Mouse (Mus musculus) testis, adult 2 months (tissue): ENCODE results near the gene Svs6. TPM values are rescaled to one million over a fixed set of nuclear protein-coding genes. Genes with fewer than 3 reads are reported as not detected.
"Not testable (repeated sequence)": the region's sequence is repeated elsewhere in the genome, so short reads cannot be mapped to it uniquely, and the experiment has no call there.

Experiments
- H3K27ac ChIP-seq: fragments of 200-500 bp; 2 replicates; pipeline ENCODE4 v1.5.1; 2012; ENCODE audit warnings: low read depth, low read length; ENCODE audit not compliant: control insufficient read depth, insufficient read depth
- H3K27me3 ChIP-seq: fragments of 200-500 bp; 2 replicates; pipeline ENCODE4 v1.6.1; 2012; ENCODE audit warnings: mild to moderate bottlenecking, low read length, moderate library complexity; ENCODE audit not compliant: control insufficient read depth, insufficient read depth
- H3K36me3 ChIP-seq: fragments of 200-500 bp; 2 replicates; pipeline ENCODE4 v1.6.1; 2012; ENCODE audit warnings: mild to moderate bottlenecking, low read length; ENCODE audit not compliant: control insufficient read depth, insufficient read depth
- H3K4me1 ChIP-seq: fragments of 200-500 bp; 2 replicates; pipeline ENCODE4 v1.6.1; 2012; ENCODE audit warnings: low read length; ENCODE audit not compliant: control insufficient read depth, insufficient read depth
- H3K4me3 ChIP-seq: fragments of 200-500 bp; 2 replicates; pipeline ENCODE4 v1.5.1; 2012; ENCODE audit warnings: low read depth, mild to moderate bottlenecking, low read length, moderate library complexity, mixed read lengths; ENCODE audit not compliant: control insufficient read depth
- CTCF ChIP-seq: fragments of 200-500 bp; IDR thresholded peaks from 2 replicates; pipeline ENCODE4 v1.5.1; 2012; ENCODE audit warnings: low read depth, mild to moderate bottlenecking, inconsistent platforms, low read length, moderate library complexity; ENCODE audit not compliant: control insufficient read depth, insufficient read depth, insufficient replicate concordance
- POLR2A ChIP-seq: fragments of 200-500 bp; IDR thresholded peaks from 2 replicates; pipeline ENCODE4 v1.6.1; 2012; ENCODE audit warnings: low read depth, mild to moderate bottlenecking, inconsistent platforms, low read length, moderate library complexity; ENCODE audit not compliant: control insufficient read depth
- polyA plus RNA-seq: library from polyadenylated mRNA; depleted of rRNA; stranded (reverse); fragments of >200 nt; gene quantifications from 2 replicates; pipeline ENCODE4 v1.2.3, GENCODE M21; 2012; rRNA removed

The Svs6 gene
- polyA plus RNA-seq: not detected in 2 replicates

DNA sequence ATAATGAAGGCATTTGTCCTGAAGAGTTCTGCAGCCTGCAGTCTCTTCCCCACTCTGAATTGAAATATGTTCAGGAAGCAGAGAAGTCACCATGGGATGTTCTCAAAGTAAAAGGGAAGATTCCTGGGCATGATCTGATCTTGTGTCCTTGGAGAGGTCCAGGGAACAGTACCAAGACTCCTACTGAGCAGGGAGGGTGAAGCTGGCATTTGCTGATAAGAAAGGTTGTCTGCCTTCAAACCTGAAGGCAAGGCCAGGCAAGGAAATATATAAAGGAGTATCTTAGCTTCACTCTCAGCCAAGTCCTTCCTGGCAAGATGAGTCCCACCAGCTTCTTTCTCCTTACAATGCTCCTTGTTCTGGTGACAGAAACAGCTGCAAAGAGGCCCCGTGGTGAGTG, at the start of gene Svs6:
TSS of gene Svs6 (plus strand) at position 301 of the 400 bp plus-strand sequence.
- not testable (repeated sequence) for H3K4me3 ChIP-seq, H3K4me1 ChIP-seq, H3K27me3 ChIP-seq, H3K27ac ChIP-seq, H3K36me3 ChIP-seq

DNA sequence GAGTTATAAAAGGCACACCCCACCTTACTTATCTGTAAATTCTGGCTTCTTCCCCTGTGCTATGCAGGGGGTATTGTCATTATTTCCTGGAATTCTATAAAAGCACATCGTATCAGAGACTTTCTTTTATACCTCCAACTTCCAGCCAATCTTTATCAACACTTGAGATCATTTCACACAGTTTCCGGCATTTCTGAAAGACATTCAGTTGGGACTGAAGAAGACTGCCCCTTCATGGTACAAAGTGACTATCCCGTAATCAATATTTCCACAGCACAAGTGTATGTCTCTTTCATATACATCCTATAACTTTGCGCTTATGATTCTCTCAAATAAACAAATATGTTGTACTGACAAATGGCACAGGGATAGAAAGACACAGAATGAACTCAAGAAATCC, 38.2 kb upstream of the Svs6 start, which contains the start of gene Svs4:
TSS of gene Svs4 (minus strand) at position 101 of the 400 bp plus-strand sequence.
- Histone ChIP-seq H3K27me3 (no peaks in the 10 kb centered on the region), H3K4me1 (no peaks in the 10 kb centered on the region), H3K36me3 (no peaks in the 10 kb centered on the region), H3K27ac (no peak within 1 kb of the TSS), H3K4me3 (no peak within 1 kb of the TSS)
- TF ChIP-seq CTCF (no peak), POLR2A (no peak)

DNA sequence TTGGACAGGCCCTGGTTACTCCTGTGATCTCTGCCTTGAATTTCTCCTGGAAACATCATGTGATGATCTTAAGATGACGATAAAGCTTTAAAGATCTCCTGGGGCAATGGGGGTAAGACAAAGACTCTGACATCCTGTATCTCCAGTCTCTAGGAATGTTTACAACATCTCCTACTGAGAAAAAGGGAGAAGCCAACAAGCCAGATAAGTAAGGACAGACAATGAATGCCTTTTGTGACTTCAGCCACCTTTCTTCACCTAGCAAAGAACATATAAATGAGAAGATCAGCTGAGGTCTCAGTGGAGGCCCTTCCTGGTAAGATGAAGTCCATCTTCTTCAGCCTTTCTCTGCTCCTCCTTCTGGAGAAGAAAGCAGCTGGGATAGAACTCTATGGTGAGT, 27.6 kb upstream of the Svs6 start, which contains the start of gene Svs3a:
TSS of gene Svs3a (plus strand) at position 301 of the 400 bp plus-strand sequence.
- H3K36me3 ChIP-seq, H3K4me3 ChIP-seq, H3K4me1 ChIP-seq, H3K27ac ChIP-seq, H3K27me3 ChIP-seq: not testable (repeated sequence)

DNA sequence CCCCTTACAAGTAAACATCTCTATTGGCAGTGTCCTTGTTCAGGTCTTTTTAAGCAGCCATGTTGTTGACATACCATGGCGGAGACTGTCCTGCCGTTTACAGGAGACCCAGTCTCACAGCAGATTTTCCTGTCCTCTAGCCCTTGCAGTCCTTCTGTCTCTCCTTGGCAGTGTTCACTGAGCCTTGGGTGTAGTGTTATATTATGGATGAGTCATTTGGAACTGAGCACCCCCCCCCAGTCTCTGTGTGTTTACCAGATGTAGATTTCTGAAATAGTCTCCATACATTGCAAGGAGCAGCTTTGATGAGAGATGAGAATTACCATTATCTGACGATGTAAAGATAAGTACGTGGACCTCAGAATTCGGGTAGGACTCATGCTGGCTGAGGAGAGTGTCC, 4.0 kb upstream of the Svs6 start:
- H3K36me3 ChIP-seq: no peaks in the 10 kb centered on the region
- TF ChIP-seq POLR2A (no peak), CTCF (no peak)
- no peaks in the 10 kb centered on the region for H3K4me1 ChIP-seq
- H3K27me3 ChIP-seq: no peaks in the 10 kb centered on the region
- no peak overlapping the region for H3K27ac ChIP-seq
- H3K4me3 ChIP-seq: no peak overlapping the region

DNA sequence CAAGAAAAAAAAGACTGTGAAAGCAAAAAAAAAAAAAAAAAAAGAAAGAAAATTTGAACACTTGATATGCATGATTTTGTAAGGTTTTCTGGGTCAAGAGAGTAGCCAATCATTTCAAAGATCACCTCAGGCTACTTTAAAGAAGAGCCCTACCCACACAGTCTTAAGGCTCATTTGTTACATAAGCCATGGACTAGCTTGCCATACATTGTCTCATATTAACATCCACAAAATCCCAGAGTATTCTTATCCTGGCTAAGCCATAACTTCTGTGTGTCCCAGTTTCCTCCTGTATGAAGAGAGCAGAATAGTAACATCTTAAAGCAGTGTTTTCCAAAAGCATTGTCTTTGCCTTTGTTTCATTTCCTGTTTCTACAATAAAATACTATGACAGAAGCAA, 1.1 kb upstream of the Svs6 start:
- not testable (repeated sequence) for H3K27me3 ChIP-seq, H3K36me3 ChIP-seq, H3K27ac ChIP-seq, H3K4me1 ChIP-seq, H3K4me3 ChIP-seq

DNA sequence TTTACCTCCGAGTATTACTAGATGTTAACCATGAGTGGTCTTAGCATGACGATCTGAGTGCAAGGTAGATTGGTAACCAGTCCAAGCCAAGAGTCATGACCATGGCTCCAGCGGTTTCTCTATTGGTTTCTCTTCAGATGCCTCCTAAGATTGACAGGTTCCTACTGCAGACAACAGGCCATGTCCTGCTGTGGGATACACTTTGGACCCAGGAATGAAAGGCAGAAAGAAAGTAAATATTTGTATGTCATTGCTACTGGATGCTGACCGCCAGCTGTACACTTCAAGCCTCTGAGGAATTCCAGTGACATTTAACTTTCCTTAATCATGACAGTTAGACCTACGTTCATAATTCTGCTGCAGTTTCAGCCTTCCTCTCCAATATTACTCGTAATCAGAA, 4.4 kb downstream of the Svs6 start:
- no peak overlapping the region for H3K27ac ChIP-seq
- H3K27me3 ChIP-seq: no peaks in the 10 kb centered on the region
- no peaks in the 10 kb centered on the region for H3K36me3 ChIP-seq
- H3K4me1 ChIP-seq: no peaks in the 10 kb centered on the region
- TF ChIP-seq CTCF (no peak), POLR2A (no peak)
- no peak overlapping the region for H3K4me3 ChIP-seq

DNA sequence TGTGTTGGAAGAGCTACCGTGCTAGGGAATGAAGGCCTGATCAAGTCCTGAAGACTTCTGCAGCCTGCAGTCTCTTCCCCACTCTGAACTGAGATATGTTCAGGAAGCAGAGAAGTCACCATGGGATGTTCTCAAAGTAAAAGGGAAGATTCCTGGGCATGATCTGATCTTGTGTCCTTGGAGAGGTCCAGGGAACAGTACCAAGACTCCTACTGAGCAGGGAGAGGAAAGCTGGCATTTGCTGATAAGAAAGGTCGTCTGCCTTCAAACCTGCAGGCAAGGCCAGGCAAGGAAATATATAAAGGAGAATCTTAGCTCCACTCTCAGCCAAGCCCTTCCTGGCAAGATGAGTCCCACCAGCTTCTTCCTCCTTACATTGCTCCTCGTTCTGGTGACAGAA, 15.9 kb downstream of the Svs6 start, which contains the start of gene Svs5:
TSS of gene Svs5 (plus strand) at position 301 of the 400 bp plus-strand sequence.
- H3K36me3 ChIP-seq, H3K27ac ChIP-seq, H3K27me3 ChIP-seq, H3K4me1 ChIP-seq: not testable (repeated sequence)
- peak within 1 kb of the TSS; percentile 81 for H3K4me3 ChIP-seq

DNA sequence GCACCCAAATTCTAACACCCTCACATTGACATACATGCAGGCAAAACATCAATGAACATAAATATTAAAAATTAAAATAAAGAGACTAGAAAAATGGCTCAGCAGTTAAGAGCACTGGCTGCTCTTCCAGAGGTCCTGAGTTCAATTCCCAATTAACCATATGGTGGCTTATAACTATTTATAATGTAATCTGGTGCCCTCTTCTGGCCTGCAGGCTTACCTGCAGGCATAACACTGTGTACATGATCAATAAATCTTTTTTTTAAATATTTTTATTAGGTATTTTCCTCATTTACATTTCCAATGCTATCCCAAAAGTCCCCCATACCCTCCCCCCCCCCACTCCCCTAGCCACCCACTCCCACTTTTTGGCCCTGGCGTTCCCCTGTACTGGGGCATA, 27.2 kb downstream of the Svs6 start:
- not testable (repeated sequence) for H3K27me3 ChIP-seq, H3K4me3 ChIP-seq, H3K4me1 ChIP-seq, H3K36me3 ChIP-seq, H3K27ac ChIP-seq

DNA sequence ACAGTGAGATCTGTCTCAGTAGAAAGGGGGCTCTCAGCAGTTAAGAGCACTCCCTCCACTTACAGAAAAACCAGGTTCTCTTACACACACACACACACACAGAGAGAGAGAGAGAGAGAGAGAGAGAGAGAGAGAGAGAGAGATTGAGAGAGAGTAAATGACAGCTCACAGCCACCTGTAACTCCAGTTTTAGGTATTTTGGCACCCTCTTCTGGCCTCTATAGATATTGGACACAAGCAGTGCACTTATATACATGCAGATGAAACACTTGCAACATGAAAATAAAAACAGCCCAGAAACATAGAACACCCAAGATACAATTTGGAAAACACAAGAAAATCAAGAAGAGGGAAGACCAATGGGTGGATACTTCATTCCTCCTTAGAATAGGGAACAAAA, 31.1 kb downstream of the Svs6 start:
- H3K4me3 ChIP-seq, H3K4me1 ChIP-seq, H3K27ac ChIP-seq, H3K27me3 ChIP-seq, H3K36me3 ChIP-seq: not testable (repeated sequence)
